Mouse (Mus musculus) c-Kit-negative CD71-positive TER-119-positive erythroid progenitor cells, embryonic 14.5 days (primary cell): ENCODE results near the gene Zfp46.

ENCODE experiments used
- DNase-seq: peaks from one replicate; pipeline ENCODE4 v3.0.0-alpha.2; 2013; ENCODE audit warnings: low read depth, low spot score

The Zfp46 gene

GRCm38 (mm10) chr4:136266716-136267343 lies 17.7 kb upstream of the Zfp46 start:
- no peak for DNase-seq

- DNase-seq: no peak
Observed at GRCm38 (mm10) chr4:136268912-136269311, 15.6 kb upstream of the Zfp46 start.

GRCm38 (mm10) chr4:136270648-136271047 lies 13.8 kb upstream of the Zfp46 start:
- DNase-seq: no peak

GRCm38 (mm10) chr4:136281097-136281496 lies 3.4 kb upstream of the Zfp46 start:
- DNase-seq: no peak

GRCm38 (mm10) chr4:136281611-136282010 lies 2.9 kb upstream of the Zfp46 start:
- DNase-seq: no peak

GRCm38 (mm10) chr4:136282621-136283480 lies 1.6 kb upstream of the Zfp46 start:
- DNase-seq: no peak

- no peak for DNase-seq
Observed at GRCm38 (mm10) chr4:136283783-136284182, 700 bp upstream of the Zfp46 start.

- no peak for DNase-seq
Observed at GRCm38 (mm10) chr4:136284891-136285290, 408 bp downstream of the Zfp46 start.

- peak; percentile 85 for DNase-seq
Observed at GRCm38 (mm10) chr4:136285348-136285810, 896 bp downstream of the Zfp46 start.

- peak; percentile 93 for DNase-seq
Observed at GRCm38 (mm10) chr4:136285811-136286371, 1.4 kb downstream of the Zfp46 start.

- no peak for DNase-seq
Observed at GRCm38 (mm10) chr4:136289918-136290780, 5.7 kb downstream of the Zfp46 start.

- DNase-seq: no peak
Observed at GRCm38 (mm10) chr4:136290781-136291595, 6.5 kb downstream of the Zfp46 start.

- no peak for DNase-seq
Observed at GRCm38 (mm10) chr4:136291692-136292091, 7.2 kb downstream of the Zfp46 start.

- no peak for DNase-seq
Observed at GRCm38 (mm10) chr4:136295941-136296340, 11.5 kb downstream of the Zfp46 start.

- no peak for DNase-seq
Observed at GRCm38 (mm10) chr4:136302462-136302861, 18.0 kb downstream of the Zfp46 start.

- DNase-seq: no peak
Observed at GRCm38 (mm10) chr4:136304181-136304580, 19.7 kb downstream of the Zfp46 start.

- DNase-seq: no peak
Observed at GRCm38 (mm10) chr4:136308355-136308754, 23.9 kb downstream of the Zfp46 start.

- DNase-seq: peak; percentile 74
Observed at GRCm38 (mm10) chr4:136309780-136310179, 25.3 kb downstream of the Zfp46 start.

- peak; percentile 96 for DNase-seq
Observed at GRCm38 (mm10) chr4:136310229-136311041, 26.0 kb downstream of the Zfp46 start, which contains the start of gene Hnrnpr. Gene Hnrnpr, plus strand, starts transcription at chr4:136310942.
